Mouse (Mus musculus): ENCODE measurements around the gene Vmn1r19.
"Not testable (repeated sequence)": the region's sequence is repeated elsewhere in the genome, so short reads cannot be mapped to it uniquely, and the experiment has no call there.

Gene Vmn1r19

DNA sequence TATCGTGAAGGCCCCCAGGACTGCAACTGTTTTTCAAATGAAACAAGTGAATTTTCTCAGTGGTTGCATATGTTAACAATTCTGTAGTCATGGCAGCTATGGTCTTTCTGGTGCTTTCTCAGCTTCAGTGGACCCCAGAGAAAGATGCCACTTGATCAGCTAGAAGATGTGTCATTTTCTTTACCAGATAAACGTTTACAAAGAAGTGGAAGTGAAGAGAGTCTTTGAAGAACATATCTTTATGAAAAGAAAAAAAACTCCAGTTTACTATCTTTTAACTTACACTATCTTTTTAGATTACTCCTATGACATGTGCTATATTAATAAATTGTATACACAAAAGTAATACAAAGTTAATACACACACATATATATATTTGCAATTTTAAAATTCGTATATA lies at the start of gene Vmn1r19:
Gene Vmn1r19, plus strand, starts transcription at position 301 of the 400 bp plus-strand sequence.
- DNase-seq (ENCODE audit: low spot score), result not testable (repeated sequence)

DNA sequence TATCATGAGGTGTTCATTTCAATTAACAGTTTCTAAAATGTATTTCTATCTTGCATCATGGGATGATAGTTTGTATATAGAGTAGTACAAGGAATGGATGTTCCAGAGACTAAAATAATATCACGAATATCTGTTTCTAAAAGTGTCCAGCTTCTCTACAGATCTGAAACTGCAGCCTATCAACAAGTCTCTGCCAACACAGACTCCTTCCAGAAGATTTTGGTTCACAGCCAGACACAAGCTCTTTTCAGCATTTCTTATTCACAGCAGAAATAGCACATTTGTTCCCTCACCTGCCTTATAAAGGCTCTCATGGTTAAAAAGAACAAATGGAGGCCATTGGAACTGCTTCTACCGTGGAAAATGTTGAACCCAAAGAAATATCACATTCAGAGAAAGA lies 46.7 kb upstream of the Vmn1r19 start:
- no peak for DNase-seq (ENCODE audit: low spot score)

DNA sequence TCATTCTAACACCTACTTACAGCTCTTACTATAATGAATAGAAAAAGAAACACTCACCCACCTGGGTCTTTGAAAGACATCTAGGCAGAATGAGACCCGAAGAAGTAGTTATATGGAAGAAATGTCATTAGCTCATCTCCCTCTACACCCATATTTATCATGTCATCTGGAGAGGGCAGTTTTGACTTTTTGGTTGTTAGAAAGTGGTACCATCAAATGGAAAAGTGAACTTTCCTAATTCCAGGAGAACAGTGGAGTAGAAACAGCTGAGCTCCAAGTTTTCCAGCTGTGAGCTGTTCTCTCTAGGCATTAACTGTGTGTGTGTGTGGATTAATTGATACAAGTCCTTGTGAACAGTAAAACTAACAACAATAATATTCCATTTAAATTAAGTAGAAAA lies 40.0 kb upstream of the Vmn1r19 start, which contains the start of gene Vmn1r17:
Gene Vmn1r17, minus strand, starts transcription at position 101 of the 400 bp plus-strand sequence.
- DNase-seq (ENCODE audit: low spot score), result no peak

DNA sequence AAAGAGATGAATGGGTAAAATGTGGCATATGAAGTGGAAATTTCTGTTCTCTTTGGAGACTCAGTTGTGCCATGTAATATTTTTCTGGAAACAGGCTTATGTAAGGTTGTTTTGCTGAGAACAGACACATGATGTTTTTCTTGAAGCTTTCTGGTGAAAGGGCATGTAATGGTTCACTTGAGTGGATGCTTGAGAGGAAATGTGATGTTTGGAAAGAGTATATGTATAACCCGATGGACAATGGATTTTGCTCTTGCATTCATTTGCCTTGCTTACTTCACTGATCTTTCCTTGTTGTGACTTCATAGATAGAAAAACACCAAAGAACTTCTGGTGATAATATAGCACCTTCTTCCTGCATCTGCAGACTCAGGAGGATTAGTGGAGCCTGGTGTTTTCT lies 37.7 kb upstream of the Vmn1r19 start:
- DNase-seq (ENCODE audit: low spot score), result not testable (repeated sequence)

DNA sequence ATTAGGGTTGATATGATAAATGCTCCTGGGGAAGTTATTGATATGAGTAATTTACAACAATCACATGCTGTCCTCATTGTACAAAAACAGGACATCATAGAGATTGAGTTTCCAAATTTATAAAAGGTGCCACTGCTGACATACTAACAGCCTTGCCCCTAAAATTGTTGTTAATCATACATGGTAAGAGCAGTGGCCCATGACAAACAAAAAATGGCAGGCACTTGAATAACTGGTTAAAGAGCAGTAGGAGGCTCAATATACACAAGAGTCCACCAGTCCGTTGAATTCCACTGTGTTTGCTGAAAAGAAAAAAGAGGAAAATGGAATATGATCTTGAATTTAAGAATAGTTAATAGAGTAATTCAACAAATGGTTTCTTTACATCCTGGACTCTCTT lies 36.1 kb upstream of the Vmn1r19 start:
- no peak for DNase-seq (ENCODE audit: low spot score)

DNA sequence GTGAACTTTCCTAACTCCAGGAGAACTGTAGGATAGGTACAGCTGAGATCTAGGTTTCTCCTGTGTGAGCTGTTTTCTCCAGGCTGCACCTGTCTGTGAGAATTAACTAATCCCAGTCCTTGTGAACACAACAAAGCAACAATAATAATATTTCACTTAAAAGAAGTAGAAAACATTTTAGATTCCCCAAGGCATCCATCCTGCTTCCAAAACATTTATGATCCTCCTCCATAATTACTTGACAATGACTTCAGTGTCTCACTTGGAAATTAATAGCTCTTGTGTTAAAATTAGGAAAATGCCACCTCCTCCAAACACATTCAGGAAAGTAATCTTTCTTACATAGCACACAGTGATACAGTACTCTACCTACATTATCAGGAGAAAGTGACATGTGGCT lies 7.9 kb upstream of the Vmn1r19 start, which contains the start of gene Vmn1r18:
Gene Vmn1r18, minus strand, starts transcription at position 101 of the 400 bp plus-strand sequence.
- DNase-seq (ENCODE audit: low spot score), result no peak

DNA sequence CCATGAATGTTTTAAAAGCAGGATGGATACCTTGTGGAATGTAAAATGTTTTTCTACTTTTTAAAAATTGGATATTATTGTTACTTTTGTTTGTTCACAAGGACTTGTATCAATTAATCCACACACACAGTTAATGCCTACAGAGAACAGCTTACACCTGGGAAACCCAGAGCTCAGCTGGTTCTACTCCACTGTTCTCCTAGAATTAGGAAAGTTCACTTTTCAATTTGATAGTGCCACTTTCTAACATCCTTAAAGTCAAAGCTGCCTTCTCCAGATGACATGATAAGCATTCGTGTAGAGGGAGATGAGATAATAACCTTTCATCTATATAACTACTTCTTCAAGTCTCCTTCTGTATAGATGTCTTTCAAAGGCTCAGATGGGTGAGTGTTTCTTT lies 25.1 kb downstream of the Vmn1r19 start, which contains the start of gene Vmn1r20:
Gene Vmn1r20, plus strand, starts transcription at position 301 of the 400 bp plus-strand sequence.
- DNase-seq (ENCODE audit: low spot score), result no peak

DNA sequence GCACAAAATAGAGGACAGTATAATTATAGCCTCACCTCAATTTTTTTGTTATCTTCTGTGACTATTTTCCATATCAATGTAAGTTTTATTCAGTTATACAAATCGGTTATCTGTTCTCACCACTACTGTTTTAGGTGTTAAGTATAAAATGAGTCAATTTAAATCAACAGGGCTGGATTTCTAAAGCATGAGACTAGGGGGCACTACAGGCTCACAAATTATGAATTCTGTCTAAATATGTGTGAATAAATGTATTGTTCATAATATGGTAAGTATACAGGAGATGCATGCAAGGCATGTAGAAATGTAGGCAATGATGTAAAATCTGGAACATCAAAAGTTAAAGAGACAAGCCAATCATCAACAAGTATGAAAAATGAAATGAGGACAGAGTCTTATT lies 27.6 kb downstream of the Vmn1r19 start:
- no peak for DNase-seq (ENCODE audit: low spot score)

Data from c-Kit-positive CD71-positive TER-119-positive erythroid progenitor cells, embryonic 14.5 days (primary cell).